Mouse (Mus musculus): ENCODE results near the gene Dnah8.

- TF ChIP-seq CTCF (IDR thresholded peaks at IDR 0.05; ENCODE audit: borderline replicate concordance, insufficient read depth, low read depth, low read length): no peak
- TF ChIP-seq POLR2A (IDR thresholded peaks at IDR 0.05; ENCODE audit: borderline replicate concordance, insufficient read depth, low read length): no peak
Observed at GRCm38 (mm10) chr17:30847498-30847897, 223.3 kb downstream of the Dnah8 start.
